Mouse (Mus musculus): ENCODE data around the gene Hnf4a. TPM values are rescaled to one million over a fixed set of nuclear protein-coding genes. Genes with fewer than 3 reads are reported as not detected.
"Not testable (repeated sequence)": the region's sequence is repeated elsewhere in the genome, so short reads cannot be mapped to it uniquely, and the experiment has no call there.

The Hnf4a gene
- polyA plus RNA-seq, 1 experiment from 2014 or later: 0.20 TPM

GRCm38 (mm10) chr2:163613206-163613605 is 106.6 kb downstream of the Hnf4a start:
- Histone ChIP-seq H3K36me3 (peaks cover 88% of the 10 kb centered on the region), H3K27me3 (replicated peaks) (no peaks in the 10 kb centered on the region), H3K4me3 (no peak overlapping the region), H3K9me3 (no peaks in the 10 kb centered on the region), H3K27ac (replicated peaks) (no peak overlapping the region), H3K9ac (no peak overlapping the region), H3K4me2 (no peak overlapping the region), H3K4me1 (peaks cover 1% of the 10 kb centered on the region)
- WGBS: 89% methylated on average over 5 of the region's 5 CpGs
- ATAC-seq (ENCODE audit: extremely low read depth, insufficient number of reproducible peaks, low FRiP score, low TSS enrichment): no peak

GRCm38 (mm10) chr2:163613990-163614389 is 107.4 kb downstream of the Hnf4a start:
- Histone ChIP-seq H3K36me3 (peaks cover 95% of the 10 kb centered on the region), H3K9ac (no peak overlapping the region), H3K4me2 (no peak overlapping the region), H3K9me3 (no peaks in the 10 kb centered on the region), H3K27me3 (replicated peaks) (no peaks in the 10 kb centered on the region), H3K4me1 (no peaks in the 10 kb centered on the region), H3K4me3 (no peak overlapping the region), H3K27ac (replicated peaks) (no peak overlapping the region)
- WGBS: 88% methylated on average over 4 of the region's 4 CpGs
- no peak for ATAC-seq (ENCODE audit: extremely low read depth, insufficient number of reproducible peaks, low FRiP score, low TSS enrichment)

- Histone ChIP-seq H3K27me3 (replicated peaks) (no peaks in the 10 kb centered on the region), H3K4me1 (no peaks in the 10 kb centered on the region), H3K36me3 (peaks cover 100% of the 10 kb centered on the region), H3K4me3 (no peak overlapping the region), H3K27ac (replicated peaks) (no peak overlapping the region), H3K4me2 (no peak overlapping the region), H3K9me3 (no peaks in the 10 kb centered on the region), H3K9ac (no peak overlapping the region)
- 92% methylated on average over 9 of the region's 9 CpGs for WGBS
- ATAC-seq (ENCODE audit: extremely low read depth, insufficient number of reproducible peaks, low FRiP score, low TSS enrichment): no peak
These were observed 108.8 kb downstream of the Hnf4a start for GRCm38 (mm10) chr2:163615401-163615800.

- H3K9me3 ChIP-seq: no peaks in the 10 kb centered on the region
- H3K27ac ChIP-seq (replicated peaks): no peak overlapping the region
- no peak for ATAC-seq (ENCODE audit: extremely low read depth, insufficient number of reproducible peaks, low FRiP score, low TSS enrichment)
- no peak overlapping the region for H3K4me2 ChIP-seq
- H3K27me3 ChIP-seq (replicated peaks): no peaks in the 10 kb centered on the region
- peaks cover 100% of the 10 kb centered on the region for H3K36me3 ChIP-seq
- no peak overlapping the region for H3K9ac ChIP-seq
- no peaks in the 10 kb centered on the region for H3K4me1 ChIP-seq
- H3K4me3 ChIP-seq: no peak overlapping the region
- WGBS: 85% methylated on average over 4 of the region's 4 CpGs
These were observed 109.5 kb downstream of the Hnf4a start for GRCm38 (mm10) chr2:163615906-163616651.

GRCm38 (mm10) chr2:163616652-163617227 is 110.1 kb downstream of the Hnf4a start:
- no peaks in the 10 kb centered on the region for H3K27me3 ChIP-seq (replicated peaks)
- H3K4me3 ChIP-seq: no peak overlapping the region
- no peak overlapping the region for H3K9ac ChIP-seq
- H3K9me3 ChIP-seq: no peaks in the 10 kb centered on the region
- WGBS: 84% methylated on average over 3 of the region's 3 CpGs
- H3K4me2 ChIP-seq: no peak overlapping the region
- H3K4me1 ChIP-seq: no peaks in the 10 kb centered on the region
- H3K36me3 ChIP-seq: peaks cover 100% of the 10 kb centered on the region
- ATAC-seq (ENCODE audit: extremely low read depth, insufficient number of reproducible peaks, low FRiP score, low TSS enrichment): no peak
- H3K27ac ChIP-seq (replicated peaks): no peak overlapping the region

- peaks cover 100% of the 10 kb centered on the region for H3K36me3 ChIP-seq
- no peaks in the 10 kb centered on the region for H3K9me3 ChIP-seq
- H3K9ac ChIP-seq: no peak overlapping the region
- WGBS: 70% methylated on average over 3 of the region's 3 CpGs
- H3K27me3 ChIP-seq (replicated peaks): no peaks in the 10 kb centered on the region
- no peaks in the 10 kb centered on the region for H3K4me1 ChIP-seq
- no peak overlapping the region for H3K4me2 ChIP-seq
- ATAC-seq (ENCODE audit: extremely low read depth, insufficient number of reproducible peaks, low FRiP score, low TSS enrichment): no peak
- H3K4me3 ChIP-seq: no peak overlapping the region
- no peak overlapping the region for H3K27ac ChIP-seq (replicated peaks)
These were observed 110.7 kb downstream of the Hnf4a start for GRCm38 (mm10) chr2:163617232-163617863.

- H3K9me3 ChIP-seq: no peaks in the 10 kb centered on the region
- H3K27me3 ChIP-seq (replicated peaks): no peaks in the 10 kb centered on the region
- peaks cover 100% of the 10 kb centered on the region for H3K36me3 ChIP-seq
- WGBS: 83% methylated on average over 4 of the region's 4 CpGs
- H3K4me1 ChIP-seq: no peaks in the 10 kb centered on the region
- no peak overlapping the region for H3K9ac ChIP-seq
- no peak overlapping the region for H3K27ac ChIP-seq (replicated peaks)
- no peak for ATAC-seq (ENCODE audit: extremely low read depth, insufficient number of reproducible peaks, low FRiP score, low TSS enrichment)
- H3K4me2 ChIP-seq: no peak overlapping the region
- no peak overlapping the region for H3K4me3 ChIP-seq
These were observed 111.3 kb downstream of the Hnf4a start for GRCm38 (mm10) chr2:163617874-163618273.

- no peak overlapping the region for H3K4me3 ChIP-seq
- no peak overlapping the region for H3K9ac ChIP-seq
- no peaks in the 10 kb centered on the region for H3K27me3 ChIP-seq (replicated peaks)
- peaks cover 98% of the 10 kb centered on the region for H3K36me3 ChIP-seq
- H3K4me2 ChIP-seq: no peak overlapping the region
- no peak overlapping the region for H3K27ac ChIP-seq (replicated peaks)
- no peaks in the 10 kb centered on the region; the same call in none of the 2 replicates for H3K4me1 ChIP-seq
- no peaks in the 10 kb centered on the region for H3K9me3 ChIP-seq
- ATAC-seq (ENCODE audit: extremely low read depth, insufficient number of reproducible peaks, low FRiP score, low TSS enrichment): no peak
- 80% methylated on average over 8 of the region's 8 CpGs for WGBS
These were observed 113.8 kb downstream of the Hnf4a start for GRCm38 (mm10) chr2:163620451-163620850.

- peaks cover 98% of the 10 kb centered on the region for H3K36me3 ChIP-seq
- H3K4me1 ChIP-seq; H3K9me3 ChIP-seq; H3K4me2 ChIP-seq; H3K9ac ChIP-seq; H3K27me3 ChIP-seq (replicated peaks); H3K4me3 ChIP-seq; ATAC-seq (ENCODE audit: extremely low read depth, insufficient number of reproducible peaks, low FRiP score, low TSS enrichment); H3K27ac ChIP-seq (replicated peaks): not testable (repeated sequence)
- WGBS: 95% methylated on average over 3 of the region's 3 CpGs
These were observed 114.8 kb downstream of the Hnf4a start for GRCm38 (mm10) chr2:163621401-163621800.
